Mouse (Mus musculus) kidney, embryonic 15.5 days (tissue): ENCODE data around the gene Gm12886. TPM values are rescaled to one million over a fixed set of nuclear protein-coding genes. Genes with fewer than 3 reads are reported as not detected.

Experiments used
- ATAC-seq: fragments of 200-750 bp; cut with Nextera tagmentation; replicated peaks from 2 replicates; pipeline ENCODE4 v1.8.0; 2017; ENCODE audit warnings: moderate TSS enrichment; ENCODE audit not compliant: low FRiP score
- H3K27ac ChIP-seq: fragments of 300-500 bp; sonication (generic); 2 replicates; pipeline ENCODE4 v1.5.1; 2015; ENCODE audit warnings: mild to moderate bottlenecking, inconsistent platforms
- H3K27me3 ChIP-seq: fragments of 300-500 bp; sonication (generic); 2 replicates; pipeline ENCODE4 v1.6.1; 2015; ENCODE audit warnings: inconsistent platforms
- H3K36me3 ChIP-seq: fragments of 300-500 bp; sonication (generic); 2 replicates; pipeline ENCODE4 v1.6.1; 2015; ENCODE audit warnings: inconsistent platforms
- H3K4me1 ChIP-seq: fragments of 300-500 bp; sonication (generic); 2 replicates; pipeline ENCODE4 v1.6.1; 2015; ENCODE audit warnings: inconsistent platforms
- H3K4me2 ChIP-seq: fragments of 300-500 bp; sonication (generic); 2 replicates; pipeline ENCODE4 v1.6.1; 2015; ENCODE audit warnings: moderate library complexity, mild to moderate bottlenecking, inconsistent platforms
- H3K4me3 ChIP-seq: fragments of 300-500 bp; sonication (generic); replicated peaks from 2 replicates; pipeline ENCODE4 v1.5.1; 2015; ENCODE audit warnings: mild to moderate bottlenecking, inconsistent platforms
- H3K9ac ChIP-seq: fragments of 300-500 bp; sonication (generic); 2 replicates; pipeline ENCODE4 v1.6.1; 2015; ENCODE audit warnings: mild to moderate bottlenecking, inconsistent platforms
- H3K9me3 ChIP-seq: fragments of 300-500 bp; sonication (generic); replicated peaks from 2 replicates; pipeline ENCODE4 v1.6.1; 2016; ENCODE audit warnings: inconsistent platforms
- WGBS: fragments of 180-500 bp; shearing (Covaris S2); methylation state at CpG from one replicate; pipeline ENCODE4 v1.1.7; 2015; ENCODE audit warnings: mixed read lengths; 5-methylcytosine and 5-hydroxymethylcytosine counted together
- polyA plus RNA-seq: library from polyadenylated mRNA; unstranded; fragments of >200 nt; fragmentation: Nextera tagmentation; extraction: Ambion mirVana; gene quantifications from 2 replicates; pipeline ENCODE4 v1.2.1, GENCODE M21; 2015

The Gm12886 gene
- not detected in 2 replicates for polyA plus RNA-seq

GRCm38 (mm10) chr4:121422999-121423398 lies at the start of gene Gm12886:
Gene Gm12886, minus strand, starts transcription at chr4:121423099.
- H3K4me3 ChIP-seq, result no peak within 1 kb of the TSS
- no peak for ATAC-seq
- H3K27ac ChIP-seq, result no peak within 1 kb of the TSS
- no peak within 1 kb of the TSS for H3K4me2 ChIP-seq
- no peaks in the 10 kb centered on the region for H3K36me3 ChIP-seq
- no peaks in the 10 kb centered on the region for H3K4me1 ChIP-seq
- H3K27me3 ChIP-seq, result no peaks in the 10 kb centered on the region
- H3K9ac ChIP-seq, result no peak within 1 kb of the TSS
- peaks cover 11% of the 10 kb centered on the region for H3K9me3 ChIP-seq
- 67% methylated on average over 3 of the region's 3 CpGs for WGBS

Other genes starting within 250 kb of the Gm12886 start
- 25.7 and 26.3 TPM in 2 replicates for gene Rlf, start 208.0 kb downstream of the Gm12886 start, polyA plus RNA-seq
- not detected in 2 replicates for gene Gm12888, start 98.2 kb downstream of the Gm12886 start, polyA plus RNA-seq
- gene Gm12887, start 199.0 kb upstream of the Gm12886 start, polyA plus RNA-seq, result not detected in 2 replicates